Mouse (Mus musculus): ENCODE measurements around the gene Mybphl. TPM values are rescaled to one million over a fixed set of nuclear protein-coding genes. Genes with fewer than 3 reads are reported as not detected.

Gene Mybphl
- polyA plus RNA-seq, 1 experiment from 2014 or later, result not detected

GRCm38 (mm10) chr3:108378875-108379663, 14.4 kb downstream of the Mybphl start:
- H3K9ac ChIP-seq (ENCODE audit: low read depth, low read length), result no peak overlapping the region
- peak; percentile 68 for DNase-seq (ENCODE audit: low spot score)
- H3K27ac ChIP-seq (replicated peaks; ENCODE audit: low read depth, low read length), result no peak overlapping the region
- no peaks in the 10 kb centered on the region for H3K36me3 ChIP-seq (ENCODE audit: control insufficient read depth, insufficient read depth, low read length)
- ATAC-seq (ENCODE audit: low read depth), result no peak
- no peaks in the 10 kb centered on the region for H3K9me3 ChIP-seq (ENCODE audit: control insufficient read depth, low read length)
- H3K4me1 ChIP-seq (ENCODE audit: control insufficient read depth, insufficient read depth, low read length), result peaks cover 19% of the 10 kb centered on the region
- H3K4me2 ChIP-seq (ENCODE audit: low read depth, low read length), result no peak overlapping the region
- no peak overlapping the region for H3K4me3 ChIP-seq (ENCODE audit: low read depth, low read length)
- 53% methylated on average over 7 of the region's 7 CpGs for WGBS
- no peaks in the 10 kb centered on the region for H3K27me3 ChIP-seq (replicated peaks; ENCODE audit: control insufficient read depth, insufficient read depth, low read length)

- no peaks in the 10 kb centered on the region for H3K9me3 ChIP-seq (ENCODE audit: control insufficient read depth, low read length)
- peaks cover 31% of the 10 kb centered on the region for H3K4me1 ChIP-seq (ENCODE audit: control insufficient read depth, insufficient read depth, low read length)
- no peak overlapping the region for H3K4me3 ChIP-seq (ENCODE audit: low read depth, low read length)
- DNase-seq (ENCODE audit: low spot score) (no peak), ATAC-seq (ENCODE audit: low read depth) (no peak)
- H3K27me3 ChIP-seq (replicated peaks; ENCODE audit: control insufficient read depth, insufficient read depth, low read length), result no peaks in the 10 kb centered on the region
- no peak overlapping the region for H3K27ac ChIP-seq (replicated peaks; ENCODE audit: low read depth, low read length)
- WGBS, result 77% methylated on average over 6 of the region's 6 CpGs
- H3K36me3 ChIP-seq (ENCODE audit: control insufficient read depth, insufficient read depth, low read length), result no peaks in the 10 kb centered on the region
- no peak overlapping the region for H3K4me2 ChIP-seq (ENCODE audit: low read depth, low read length)
- no peak overlapping the region for H3K9ac ChIP-seq (ENCODE audit: low read depth, low read length)
These were observed 16.0 kb downstream of the Mybphl start for GRCm38 (mm10) chr3:108380695-108381094.

DNA sequence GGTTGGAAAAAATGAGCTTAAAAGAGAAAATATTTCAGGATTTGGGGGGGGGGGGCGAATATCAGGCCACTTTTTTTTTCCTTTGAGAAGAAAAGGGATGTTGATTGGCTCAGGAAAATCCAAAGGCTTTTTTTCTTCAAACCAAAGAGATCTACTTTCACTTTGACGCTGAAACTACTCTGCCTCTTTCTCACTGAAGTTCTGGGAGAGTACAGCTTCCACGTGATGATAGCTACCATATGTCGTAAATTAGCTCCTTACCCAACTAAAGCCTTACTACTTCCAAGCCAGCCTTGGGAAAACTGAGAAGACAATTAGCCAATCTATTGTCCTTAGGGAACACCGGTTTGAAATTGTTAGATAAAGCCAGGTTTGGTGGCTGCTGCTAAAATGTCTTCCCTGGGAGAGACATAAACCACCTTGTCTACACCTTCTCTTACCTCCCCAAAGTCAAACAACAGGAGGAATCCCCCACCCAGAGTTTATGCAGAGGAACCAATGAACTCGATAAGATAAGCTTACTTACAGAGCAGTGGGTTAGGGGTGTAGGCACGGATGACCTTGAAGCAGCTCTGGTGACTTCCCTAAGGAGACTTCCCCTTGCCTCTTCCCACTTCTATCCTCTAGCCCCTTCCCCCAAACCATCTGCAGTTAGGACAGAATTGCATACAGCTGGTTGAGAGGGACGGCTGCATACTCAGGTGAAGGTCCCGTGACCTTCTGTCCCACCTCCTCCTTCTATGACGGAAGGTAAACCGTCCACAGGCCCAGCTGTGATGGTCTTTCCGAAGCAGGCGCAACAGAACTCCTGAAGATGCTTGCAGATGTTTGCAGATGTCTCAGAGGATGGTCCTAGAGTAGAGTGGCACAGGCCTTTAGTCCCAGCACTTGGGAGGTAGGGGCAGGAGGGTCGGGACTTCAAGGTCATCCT, 17.5 kb downstream of the Mybphl start:
- Histone ChIP-seq H3K4me2 (ENCODE audit: low read depth, low read length) (peak overlapping the region; percentile 65), H3K4me3 (ENCODE audit: low read depth, low read length) (peak overlapping the region; percentile 56)

DNA sequence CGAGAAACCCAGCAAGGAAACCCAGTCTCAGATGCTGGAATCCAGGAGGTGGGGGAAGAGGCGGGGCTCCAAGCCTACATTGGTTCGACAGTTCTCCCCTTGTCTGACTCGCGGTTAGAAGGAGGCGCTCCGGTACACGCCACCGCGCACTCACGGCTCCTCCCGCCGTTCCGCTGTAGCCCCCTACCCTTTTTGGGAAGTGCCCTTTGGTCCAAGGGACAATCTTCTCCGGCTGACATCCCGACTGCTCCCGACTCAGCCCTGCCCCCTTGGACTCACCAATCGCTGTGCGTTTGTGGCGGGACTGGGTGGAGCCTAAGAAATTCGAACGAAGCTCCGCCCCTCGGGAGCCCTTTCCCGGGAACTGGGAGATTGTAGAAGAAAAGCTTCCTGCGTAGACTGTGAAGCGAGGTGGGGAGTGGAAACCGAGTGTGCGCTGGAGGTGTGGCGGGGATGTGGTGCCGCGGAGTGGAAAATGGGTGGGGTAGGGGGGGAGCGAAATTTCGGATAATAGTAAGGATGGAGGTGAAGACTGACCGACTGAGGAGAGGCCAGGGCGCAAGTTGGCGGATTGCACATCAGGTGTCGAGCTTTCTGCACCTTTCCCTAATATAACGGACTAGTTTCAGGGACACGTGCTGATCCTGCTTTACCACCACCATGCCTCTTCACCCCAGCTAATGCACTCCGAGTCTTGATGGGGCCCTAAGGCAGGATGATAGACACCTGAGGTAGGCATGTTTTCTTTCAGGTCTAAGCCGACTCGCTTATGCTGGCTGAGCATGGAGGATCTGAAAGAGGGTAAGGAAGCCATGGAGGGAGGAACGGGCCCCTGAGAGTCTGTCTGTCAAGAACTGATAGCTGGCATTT, 19.0 kb downstream of the Mybphl start, which contains the start of gene Psrc1:
Psrc1 (plus strand) TSS at position 355 of the 870 bp plus-strand sequence.
- H3K27ac ChIP-seq (replicated peaks; ENCODE audit: low read depth, low read length), result peak within 1 kb of the TSS; percentile 62
- peak within 1 kb of the TSS; percentile 56 for H3K4me3 ChIP-seq (ENCODE audit: low read depth, low read length)
- peaks cover 33% of the 10 kb centered on the region for H3K4me1 ChIP-seq (ENCODE audit: control insufficient read depth, insufficient read depth, low read length)
- under 1% methylated on average over 42 of the region's 44 CpGs for WGBS
- DNase-seq (ENCODE audit: low spot score) (peak; percentile 97), ATAC-seq (ENCODE audit: low read depth) (peak; percentile 91)
- peak within 1 kb of the TSS; percentile 65 for H3K4me2 ChIP-seq (ENCODE audit: low read depth, low read length)
- H3K27me3 ChIP-seq (replicated peaks; ENCODE audit: control insufficient read depth, insufficient read depth, low read length), result no peaks in the 10 kb centered on the region
- peak within 1 kb of the TSS; percentile 52 for H3K9ac ChIP-seq (ENCODE audit: low read depth, low read length)
- H3K9me3 ChIP-seq (ENCODE audit: control insufficient read depth, low read length), result no peaks in the 10 kb centered on the region
- peaks cover 5% of the 10 kb centered on the region; the same call in 1 of the 2 replicates for H3K36me3 ChIP-seq (ENCODE audit: control insufficient read depth, insufficient read depth, low read length)

More for the DNA sequence above, 17.5 kb downstream of the Mybphl start:
- peak overlapping the region; percentile 53 for H3K9ac ChIP-seq (ENCODE audit: low read depth, low read length)
- H3K9me3 ChIP-seq (ENCODE audit: control insufficient read depth, low read length), result no peaks in the 10 kb centered on the region
- no peaks in the 10 kb centered on the region for H3K27me3 ChIP-seq (replicated peaks; ENCODE audit: control insufficient read depth, insufficient read depth, low read length)
- DNase-seq (ENCODE audit: low spot score) (peak; percentile 85), ATAC-seq (ENCODE audit: low read depth) (no peak)
- H3K36me3 ChIP-seq (ENCODE audit: control insufficient read depth, insufficient read depth, low read length), result peaks cover 5% of the 10 kb centered on the region; the same call in 1 of the 2 replicates
- WGBS, result 34% methylated on average over 14 of the region's 14 CpGs
- peaks cover 31% of the 10 kb centered on the region for H3K4me1 ChIP-seq (ENCODE audit: control insufficient read depth, insufficient read depth, low read length)
- H3K27ac ChIP-seq (replicated peaks; ENCODE audit: low read depth, low read length), result peak overlapping the region; percentile 62

DNA sequence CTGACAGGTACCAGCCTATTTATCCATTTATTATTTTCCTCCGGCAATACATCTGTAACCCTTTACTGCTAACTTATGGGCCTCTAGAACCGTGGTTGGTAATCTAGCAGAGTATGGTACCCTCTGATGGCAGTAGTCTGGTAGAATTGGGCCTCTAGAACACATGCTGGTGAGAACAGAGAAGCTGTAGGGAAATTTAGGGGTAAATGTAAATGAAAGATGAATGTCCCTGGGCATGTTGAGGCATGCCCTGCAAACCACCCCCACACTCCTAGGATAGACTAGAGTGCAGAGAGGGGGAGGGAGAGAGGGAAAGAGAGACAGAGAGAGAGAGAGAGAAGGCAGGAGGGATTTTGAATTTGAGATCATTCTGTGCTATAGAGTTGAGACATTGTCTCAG, 19.7 kb downstream of the Mybphl start:
- Histone ChIP-seq H3K9ac (ENCODE audit: low read depth, low read length) (peak overlapping the region; percentile 52), H3K4me2 (ENCODE audit: low read depth, low read length) (peak overlapping the region; percentile 65), H3K27me3 (replicated peaks; ENCODE audit: control insufficient read depth, insufficient read depth, low read length) (no peaks in the 10 kb centered on the region), H3K4me3 (ENCODE audit: low read depth, low read length) (peak overlapping the region; percentile 56), H3K27ac (replicated peaks; ENCODE audit: low read depth, low read length) (no peak overlapping the region), H3K4me1 (ENCODE audit: control insufficient read depth, insufficient read depth, low read length) (peaks cover 36% of the 10 kb centered on the region), H3K36me3 (ENCODE audit: control insufficient read depth, insufficient read depth, low read length) (peaks cover 5% of the 10 kb centered on the region; the same call in 1 of the 2 replicates), H3K9me3 (ENCODE audit: control insufficient read depth, low read length) (no peaks in the 10 kb centered on the region)
- WGBS, result 27% methylated on average over 2 of the region's 2 CpGs
- ATAC-seq (ENCODE audit: low read depth) (no peak), DNase-seq (ENCODE audit: low spot score) (no peak)

DNA sequence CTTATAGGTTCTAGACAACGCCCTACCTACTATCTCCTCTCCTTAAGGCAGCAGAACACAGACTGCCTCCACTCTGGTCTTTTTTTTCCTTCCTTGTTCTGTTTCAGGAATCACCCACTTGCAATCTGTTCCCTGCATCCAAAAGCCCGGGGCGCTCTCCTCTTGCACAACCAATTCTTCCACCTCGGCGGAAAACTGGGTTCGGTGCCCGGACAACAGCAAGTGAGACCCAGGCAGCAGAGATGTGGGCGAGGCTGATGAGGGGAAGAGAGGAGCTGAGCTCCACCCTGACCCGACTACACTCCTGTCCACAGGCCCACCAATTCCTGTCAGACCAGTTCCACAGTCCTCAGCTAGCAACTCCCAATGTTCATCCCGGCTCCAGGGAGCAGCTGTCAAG, 21.5 kb downstream of the Mybphl start:
- 90% methylated on average over 10 of the region's 10 CpGs for whole genome bisulfite sequencing
- Histone ChIP-seq H3K36me3 (ENCODE audit: control insufficient read depth, insufficient read depth, low read length) (peaks cover 5% of the 10 kb centered on the region; the same call in 1 of the 2 replicates), H3K27ac (replicated peaks; ENCODE audit: low read depth, low read length) (no peak overlapping the region), H3K9me3 (ENCODE audit: control insufficient read depth, low read length) (no peaks in the 10 kb centered on the region), H3K9ac (ENCODE audit: low read depth, low read length) (no peak overlapping the region), H3K4me2 (ENCODE audit: low read depth, low read length) (no peak overlapping the region), H3K4me1 (ENCODE audit: control insufficient read depth, insufficient read depth, low read length) (peaks cover 35% of the 10 kb centered on the region), H3K27me3 (replicated peaks; ENCODE audit: control insufficient read depth, insufficient read depth, low read length) (no peaks in the 10 kb centered on the region), H3K4me3 (ENCODE audit: low read depth, low read length) (no peak overlapping the region)
- DNase-seq (ENCODE audit: low spot score), result no peak
- ATAC-seq (ENCODE audit: low read depth), result no peak

- ATAC-seq (ENCODE audit: low read depth) (peak; percentile 82), DNase-seq (ENCODE audit: low spot score) (peak; percentile 97)
- Histone ChIP-seq H3K9ac (ENCODE audit: low read depth, low read length) (peak overlapping the region; percentile 35; the same call in 1 of the 2 replicates), H3K9me3 (ENCODE audit: control insufficient read depth, low read length) (no peaks in the 10 kb centered on the region), H3K4me2 (ENCODE audit: low read depth, low read length) (peak overlapping the region; percentile 39), H3K4me3 (ENCODE audit: low read depth, low read length) (peak overlapping the region; percentile 6; the same call in 1 of the 2 replicates), H3K4me1 (ENCODE audit: control insufficient read depth, insufficient read depth, low read length) (peaks cover 29% of the 10 kb centered on the region), H3K27ac (replicated peaks; ENCODE audit: low read depth, low read length) (peak overlapping the region; percentile 77), H3K36me3 (ENCODE audit: control insufficient read depth, insufficient read depth, low read length) (peaks cover 5% of the 10 kb centered on the region; the same call in 1 of the 2 replicates), H3K27me3 (replicated peaks; ENCODE audit: control insufficient read depth, insufficient read depth, low read length) (no peaks in the 10 kb centered on the region)
- WGBS, result 0% methylated on average over 5 of the region's 5 CpGs
These were observed 24.4 kb downstream of the Mybphl start for GRCm38 (mm10) chr3:108389111-108389545.

Measured in embryonic facial prominence, embryonic 14.5 days (tissue).